Mouse (Mus musculus): ENCODE results near the gene Pde8a. TPM values are rescaled to one million over a fixed set of nuclear protein-coding genes. Genes with fewer than 3 reads are reported as not detected.

The Pde8a gene
- polyA plus RNA-seq, 1 experiment from 2014 or later = 28.5 TPM

DNA sequence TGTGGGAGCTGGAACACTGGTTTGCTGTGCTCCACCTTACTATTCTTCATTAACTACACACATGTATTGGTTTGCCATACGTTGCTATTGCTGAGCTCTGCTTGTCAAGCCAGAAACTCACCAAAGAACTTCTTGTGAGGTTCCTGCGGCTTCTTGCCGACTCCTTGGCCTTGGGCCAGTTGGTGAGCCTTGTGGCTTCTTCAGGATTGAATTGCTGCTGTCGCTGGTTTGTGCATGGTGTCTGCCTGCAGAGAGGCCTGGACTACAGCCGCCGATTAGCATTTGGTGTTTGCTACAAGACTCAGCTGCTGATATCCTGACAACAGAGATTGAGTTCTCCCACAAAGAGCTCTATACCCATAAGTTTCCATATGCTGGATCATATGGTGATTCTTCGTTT lies 10.9 kb downstream of the Pde8a start:
- Histone ChIP-seq H3K4me3 (ENCODE audit: inconsistent target) (no peak overlapping the region), H3K79me2 (ENCODE audit: inconsistent target) (peaks cover 96% of the 10 kb centered on the region), H3K36me3 (ENCODE audit: inconsistent target) (no peaks in the 10 kb centered on the region), H3K27ac (no peak overlapping the region)
- 91% methylated on average over 7 of the region's 7 CpGs for WGBS (ENCODE audit: missing documents)

DNA sequence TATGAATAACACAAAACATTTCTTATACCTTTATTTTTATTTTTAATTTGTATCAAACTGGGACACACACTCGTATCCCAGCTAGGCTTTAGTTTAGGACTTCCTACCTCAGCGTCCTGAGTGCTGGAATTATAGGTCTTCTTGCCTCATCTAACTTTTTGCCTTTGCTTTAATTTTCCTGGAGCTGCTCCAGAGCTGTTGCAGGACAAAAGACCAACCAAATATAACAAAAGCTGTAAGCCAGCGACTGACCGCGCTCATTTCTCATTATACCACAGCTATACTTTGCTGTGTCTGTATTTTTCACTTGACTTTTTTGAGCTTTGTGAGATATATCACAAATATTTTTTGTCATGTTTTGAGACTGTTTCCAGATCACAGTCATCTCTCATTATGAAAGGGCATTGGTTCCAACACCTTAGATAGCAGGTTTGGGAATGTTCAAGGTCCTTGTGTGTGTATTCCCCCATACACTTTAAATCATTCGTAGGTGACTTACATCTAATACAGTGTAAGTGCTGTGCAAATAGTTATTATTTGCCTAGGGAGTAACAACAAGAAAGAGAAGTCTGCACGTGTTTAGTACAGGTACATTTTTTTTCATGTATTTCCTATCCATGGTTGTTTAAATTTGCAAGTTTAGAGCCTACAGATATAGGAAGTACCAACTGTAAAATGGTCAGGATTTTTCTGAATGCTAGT lies 16.8 kb downstream of the Pde8a start:
- Histone ChIP-seq H3K79me2 (ENCODE audit: inconsistent target) (peaks cover 94% of the 10 kb centered on the region), H3K36me3 (ENCODE audit: inconsistent target) (no peaks in the 10 kb centered on the region), H3K4me3 (ENCODE audit: inconsistent target) (no peak overlapping the region), H3K27ac (no peak overlapping the region; the same call in 1 of the 2 replicates)
- WGBS (ENCODE audit: missing documents) = 78% methylated on average over 6 of the region's 7 CpGs

GRCm38 (mm10) chr7:81232674-81233073 lies 19.3 kb downstream of the Pde8a start:
- Histone ChIP-seq H3K79me2 (ENCODE audit: inconsistent target) (peaks cover 94% of the 10 kb centered on the region), H3K27ac (no peak overlapping the region), H3K36me3 (ENCODE audit: inconsistent target) (no peaks in the 10 kb centered on the region), H3K4me3 (ENCODE audit: inconsistent target) (no peak overlapping the region)
- 75% methylated on average over 2 of the region's 2 CpGs for WGBS (ENCODE audit: missing documents)

- Histone ChIP-seq H3K79me2 (ENCODE audit: inconsistent target) (peaks cover 93% of the 10 kb centered on the region), H3K4me3 (ENCODE audit: inconsistent target) (no peak overlapping the region), H3K36me3 (ENCODE audit: inconsistent target) (no peaks in the 10 kb centered on the region), H3K27ac (no peak overlapping the region)
- 43% methylated on average over 2 of the region's 2 CpGs for WGBS (ENCODE audit: missing documents)
Measured at GRCm38 (mm10) chr7:81235117-81235516, 21.7 kb downstream of the Pde8a start.

GRCm38 (mm10) chr7:81235600-81236223 lies 22.3 kb downstream of the Pde8a start:
- Histone ChIP-seq H3K4me3 (ENCODE audit: inconsistent target) (no peak overlapping the region), H3K36me3 (ENCODE audit: inconsistent target) (no peaks in the 10 kb centered on the region), H3K79me2 (ENCODE audit: inconsistent target) (peaks cover 97% of the 10 kb centered on the region), H3K27ac (no peak overlapping the region)
- WGBS (ENCODE audit: missing documents) = 71% methylated on average over 4 of the region's 4 CpGs

- Histone ChIP-seq H3K4me3 (ENCODE audit: inconsistent target) (no peak overlapping the region), H3K79me2 (ENCODE audit: inconsistent target) (peaks cover 91% of the 10 kb centered on the region), H3K36me3 (ENCODE audit: inconsistent target) (no peaks in the 10 kb centered on the region), H3K27ac (no peak overlapping the region)
- 56% methylated on average over 5 of the region's 5 CpGs for WGBS (ENCODE audit: missing documents)
Measured at GRCm38 (mm10) chr7:81243361-81243760, 30.0 kb downstream of the Pde8a start.

- no peak overlapping the region for H3K4me3 ChIP-seq (ENCODE audit: inconsistent target)
- H3K79me2 ChIP-seq (ENCODE audit: inconsistent target) = peaks cover 94% of the 10 kb centered on the region
- no peaks in the 10 kb centered on the region for H3K36me3 ChIP-seq (ENCODE audit: inconsistent target)
- H3K27ac ChIP-seq = no peak overlapping the region
- 97% methylated on average over 3 of the region's 3 CpGs for WGBS (ENCODE audit: missing documents)
Measured at GRCm38 (mm10) chr7:81249854-81250279, 36.5 kb downstream of the Pde8a start.

DNA sequence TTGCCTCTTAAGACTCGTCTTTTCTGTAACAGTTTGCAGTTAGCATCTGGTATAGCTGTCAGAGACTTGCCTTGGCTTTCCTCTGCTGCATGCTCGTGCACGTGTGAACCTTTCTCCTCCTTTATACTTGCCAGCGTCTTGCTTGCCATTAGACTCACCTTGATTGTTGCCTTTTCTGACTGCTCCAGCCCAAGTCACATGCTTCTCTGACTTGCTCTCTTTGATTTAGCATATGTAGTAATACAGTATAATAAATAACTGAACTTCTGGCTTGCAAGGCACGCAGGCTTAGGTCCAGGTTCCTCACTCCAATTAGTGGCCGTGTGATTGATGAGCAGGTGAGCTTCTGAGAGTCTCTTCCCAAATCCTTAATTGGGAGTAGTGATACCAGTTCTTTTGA lies 37.2 kb downstream of the Pde8a start:
- 97% methylated on average over 6 of the region's 6 CpGs for WGBS (ENCODE audit: missing documents)

GRCm38 (mm10) chr7:81251521-81251920 lies 38.1 kb downstream of the Pde8a start:
- no peak overlapping the region for H3K27ac ChIP-seq
- 92% methylated on average over 2 of the region's 2 CpGs for WGBS (ENCODE audit: missing documents)
- H3K79me2 ChIP-seq (ENCODE audit: inconsistent target) = peaks cover 94% of the 10 kb centered on the region
- H3K36me3 ChIP-seq (ENCODE audit: inconsistent target) = no peaks in the 10 kb centered on the region
- no peak overlapping the region for H3K4me3 ChIP-seq (ENCODE audit: inconsistent target)

More for the DNA sequence above, 37.2 kb downstream of the Pde8a start:
- Histone ChIP-seq H3K79me2 (ENCODE audit: inconsistent target) (peaks cover 94% of the 10 kb centered on the region), H3K4me3 (ENCODE audit: inconsistent target) (no peak overlapping the region), H3K27ac (no peak overlapping the region), H3K36me3 (ENCODE audit: inconsistent target) (no peaks in the 10 kb centered on the region)

- no peak overlapping the region for H3K27ac ChIP-seq
- H3K36me3 ChIP-seq (ENCODE audit: inconsistent target) = no peaks in the 10 kb centered on the region
- no peak overlapping the region for H3K4me3 ChIP-seq (ENCODE audit: inconsistent target)
- H3K79me2 ChIP-seq (ENCODE audit: inconsistent target) = peaks cover 94% of the 10 kb centered on the region
- 95% methylated on average over 7 of the region's 11 CpGs for WGBS (ENCODE audit: missing documents)
Measured at GRCm38 (mm10) chr7:81253317-81253716, 39.9 kb downstream of the Pde8a start.

- Histone ChIP-seq H3K4me3 (ENCODE audit: inconsistent target) (no peak overlapping the region), H3K79me2 (ENCODE audit: inconsistent target) (peaks cover 94% of the 10 kb centered on the region), H3K36me3 (ENCODE audit: inconsistent target) (no peaks in the 10 kb centered on the region), H3K27ac (no peak overlapping the region)
Measured at GRCm38 (mm10) chr7:81254579-81254978, 41.2 kb downstream of the Pde8a start.

DNA sequence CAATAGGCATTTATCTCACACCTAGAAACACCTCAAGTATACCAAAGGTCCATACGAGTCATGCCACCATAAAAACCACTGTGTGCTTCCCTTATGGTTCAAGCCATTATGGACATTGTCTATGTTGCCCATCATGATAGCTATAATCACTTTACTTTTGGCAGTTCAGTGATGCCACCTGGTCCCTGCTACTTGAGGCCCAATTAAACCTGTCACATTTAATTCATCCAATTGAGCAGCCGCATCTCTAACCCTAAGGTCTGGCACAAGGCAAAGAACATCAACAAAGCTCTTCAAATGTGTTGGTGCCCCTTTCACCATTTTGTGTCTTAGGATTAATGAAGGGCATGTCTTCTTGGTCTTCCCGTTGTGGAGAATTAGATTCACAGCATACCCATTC lies 42.1 kb downstream of the Pde8a start:
- Histone ChIP-seq H3K27ac (no peak overlapping the region), H3K4me3 (ENCODE audit: inconsistent target) (no peak overlapping the region), H3K79me2 (ENCODE audit: inconsistent target) (peaks cover 93% of the 10 kb centered on the region), H3K36me3 (ENCODE audit: inconsistent target) (no peaks in the 10 kb centered on the region)
- WGBS (ENCODE audit: missing documents) = 98% methylated on average over 3 of the region's 3 CpGs

DNA sequence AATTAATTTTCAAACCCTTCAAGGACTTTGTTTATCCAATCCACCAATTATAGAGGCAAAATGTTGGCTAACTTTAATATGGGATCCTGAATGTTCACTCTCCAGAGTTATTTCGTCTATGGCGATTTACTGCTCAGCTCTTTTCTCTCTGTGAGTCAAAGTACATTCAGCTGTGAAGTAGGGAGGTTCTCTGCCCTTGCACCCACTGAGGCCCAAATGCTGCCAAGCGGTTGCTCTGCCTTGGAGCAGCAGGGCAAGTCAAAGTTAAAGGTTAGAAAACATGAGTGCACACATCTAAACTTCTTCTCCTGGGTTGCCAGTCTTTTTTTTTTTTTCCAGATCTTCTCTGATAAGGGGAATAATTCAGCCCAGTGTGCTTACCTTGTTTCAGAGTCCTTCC lies 43.4 kb downstream of the Pde8a start:
- 100% methylated on average over 3 of the region's 3 CpGs for WGBS (ENCODE audit: missing documents)
- no peak overlapping the region for H3K4me3 ChIP-seq (ENCODE audit: inconsistent target)
- no peak overlapping the region for H3K27ac ChIP-seq
- H3K79me2 ChIP-seq (ENCODE audit: inconsistent target) = peaks cover 92% of the 10 kb centered on the region
- no peaks in the 10 kb centered on the region for H3K36me3 ChIP-seq (ENCODE audit: inconsistent target)

DNA sequence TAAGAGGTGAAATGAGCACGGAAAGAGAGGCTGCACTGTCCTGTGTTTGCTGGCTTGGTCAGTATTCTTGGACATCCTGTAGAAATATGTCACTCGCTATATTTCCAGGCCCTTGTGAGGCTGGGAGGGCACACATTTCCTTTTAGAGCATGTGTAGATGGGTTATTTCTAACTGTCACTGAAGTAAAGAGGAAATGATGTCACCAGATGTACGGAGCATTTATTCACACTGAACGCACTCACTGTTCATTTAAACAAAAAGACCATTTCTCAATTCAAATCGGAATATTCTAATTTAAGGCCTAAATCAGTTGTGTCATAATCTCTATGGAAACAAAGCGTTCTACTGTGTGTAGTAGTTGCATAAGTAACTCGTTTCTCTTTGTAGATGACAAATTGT lies 48.2 kb downstream of the Pde8a start:
- Histone ChIP-seq H3K4me3 (ENCODE audit: inconsistent target) (no peak overlapping the region), H3K79me2 (ENCODE audit: inconsistent target) (peaks cover 90% of the 10 kb centered on the region), H3K36me3 (ENCODE audit: inconsistent target) (no peaks in the 10 kb centered on the region), H3K27ac (peak overlapping the region; percentile 52)
- 19% methylated on average over 7 of the region's 7 CpGs for WGBS (ENCODE audit: missing documents)

GRCm38 (mm10) chr7:81272908-81273307 lies 59.5 kb downstream of the Pde8a start:
- Histone ChIP-seq H3K27ac (no peak overlapping the region), H3K4me3 (ENCODE audit: inconsistent target) (no peak overlapping the region), H3K36me3 (ENCODE audit: inconsistent target) (no peaks in the 10 kb centered on the region), H3K79me2 (ENCODE audit: inconsistent target) (peaks cover 94% of the 10 kb centered on the region)
- 88% methylated on average over 3 of the region's 3 CpGs for WGBS (ENCODE audit: missing documents)
